Mouse (Mus musculus) heart, adult 18-20 months (tissue): ENCODE data around the gene Snap91. TPM values are rescaled to one million over a fixed set of nuclear protein-coding genes. Genes with fewer than 3 reads are reported as not detected.

Source experiments
- DNase-seq, 2 experiments: peaks; one replicate each; pipeline ENCODE4 v3.0.0; 2021 to 2022; ENCODE audit warnings: mixed read lengths in 1 of 2
- long read RNA-seq, 2 experiments: library from polyadenylated mRNA; stranded (forward); transcript quantifications; one replicate each; pipeline ENCODE4 v2.0.0; 2021
- total RNA-seq, 2 experiments: library from RNA; stranded (reverse); gene quantifications; 2 replicates each; pipeline ENCODE4 v1.2.3; 2021

Snap91 gene
- 1 to 10 TPM; 4.8 to 7.0 TPM for total RNA-seq
- long read RNA-seq, experiment 1, partial matches to known transcripts: 2 of 5 reads
- long read RNA-seq, experiment 1, other reads (novel, unspliced or antisense): 3 of 5 reads
- long read RNA-seq, experiment 2, partial matches to known transcripts: 1 of 3 reads
- long read RNA-seq, experiment 2, other reads (novel, unspliced or antisense): 2 of 3 reads

DNA sequence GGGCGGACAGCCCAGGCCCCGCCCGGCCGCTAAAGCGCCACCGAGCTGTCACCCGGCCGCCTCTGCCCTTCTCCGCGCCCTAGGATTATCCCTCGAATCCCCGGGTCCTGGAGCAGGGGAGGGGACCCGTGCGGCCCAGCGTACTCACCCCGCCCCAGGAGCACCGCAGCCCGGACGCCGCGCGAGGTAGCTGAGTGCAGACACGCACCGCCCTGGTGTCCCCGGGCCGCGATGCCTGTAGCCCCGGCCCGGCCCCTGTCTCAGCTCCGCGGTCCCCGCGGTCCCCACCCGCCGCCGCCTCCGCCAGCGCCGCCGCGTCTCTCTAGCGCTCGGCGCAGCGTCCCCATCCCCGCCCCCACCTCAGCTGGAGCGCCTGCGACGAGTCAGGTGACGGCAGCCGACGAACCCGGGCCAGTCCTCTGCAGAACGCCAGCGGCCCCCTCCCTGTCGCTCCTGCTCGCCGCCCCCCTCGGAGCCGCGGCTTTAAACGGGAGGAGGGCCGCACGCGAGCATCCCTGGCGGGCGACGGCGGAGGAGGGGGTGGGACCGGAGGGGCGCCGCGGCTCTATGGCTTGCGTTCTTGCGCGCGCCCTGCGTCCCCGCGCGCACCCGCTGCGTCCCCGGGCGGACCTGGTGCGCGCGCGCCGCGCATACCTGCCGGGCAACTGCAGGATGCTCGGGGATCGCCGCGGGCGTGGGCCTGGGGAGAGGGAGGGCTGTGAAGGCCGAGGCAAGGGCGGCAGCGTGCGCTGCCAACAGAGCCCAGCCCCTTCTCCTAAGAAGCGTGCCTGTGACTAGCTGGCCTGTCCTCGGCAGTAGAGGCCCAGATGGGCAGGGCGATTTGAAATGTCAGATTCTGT lies at the start of gene Snap91:
Gene Snap91 (minus strand): TSS at position 542 of the 860 bp plus-strand sequence.
- peak; percentile 20 to 22 for DNase-seq

DNA sequence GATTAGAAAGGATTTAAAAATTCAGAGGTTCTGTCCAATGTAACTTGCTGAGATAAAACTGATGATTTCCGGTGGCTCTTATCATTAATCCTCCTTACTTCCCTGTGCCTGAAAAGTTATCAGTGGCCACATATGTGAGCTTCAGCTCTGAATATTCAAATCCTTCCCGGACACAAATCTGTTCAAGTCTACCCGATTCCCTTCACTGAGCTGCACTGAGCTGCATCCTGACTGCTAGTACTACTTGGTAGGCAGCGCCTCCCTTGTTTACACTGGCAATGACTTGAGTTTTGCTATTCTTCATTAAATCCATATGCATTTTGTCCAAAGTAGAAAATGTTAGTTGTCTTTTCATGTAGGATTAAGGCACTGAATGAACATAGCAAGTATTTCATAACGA lies 46.1 kb upstream of the Snap91 start:
- no peak for DNase-seq

DNA sequence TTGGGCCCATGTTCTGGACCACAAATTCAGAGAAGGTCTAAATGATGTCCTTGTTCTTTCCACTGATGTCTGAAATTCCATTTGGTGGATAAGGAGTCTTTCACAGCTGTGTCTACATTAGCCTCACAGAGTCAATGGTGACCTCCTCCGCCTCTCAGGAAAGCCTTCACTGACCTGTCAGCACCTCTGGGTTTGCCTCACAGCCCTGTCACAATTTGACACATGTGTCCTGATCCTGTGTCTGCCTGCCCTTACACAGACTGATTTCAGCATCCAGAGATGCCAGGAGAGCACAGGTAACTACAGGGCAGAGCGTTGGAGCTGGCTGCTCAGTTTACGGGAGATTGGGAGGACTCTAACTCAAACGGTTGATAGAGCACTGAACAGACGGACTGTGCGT lies 45.2 kb upstream of the Snap91 start:
- no peak for DNase-seq

DNA sequence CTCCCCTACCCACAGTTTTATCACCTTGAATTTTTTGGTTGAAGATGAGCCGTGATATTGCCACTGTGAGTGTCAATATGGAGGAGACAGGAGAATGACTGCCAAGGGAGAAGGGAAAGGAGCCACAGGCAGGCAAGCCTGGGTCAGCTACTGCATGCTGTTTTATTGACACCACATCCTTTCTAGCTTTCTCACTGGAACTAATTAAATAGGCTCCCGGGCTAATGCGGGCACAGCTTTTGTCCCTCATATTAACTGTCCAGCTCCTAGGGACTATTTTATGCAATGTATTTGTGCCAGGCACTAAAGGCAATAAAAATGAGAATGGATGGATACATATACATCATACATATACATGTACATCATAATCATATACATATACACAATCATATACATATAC lies 42.0 kb upstream of the Snap91 start:
- no peak for DNase-seq

DNA sequence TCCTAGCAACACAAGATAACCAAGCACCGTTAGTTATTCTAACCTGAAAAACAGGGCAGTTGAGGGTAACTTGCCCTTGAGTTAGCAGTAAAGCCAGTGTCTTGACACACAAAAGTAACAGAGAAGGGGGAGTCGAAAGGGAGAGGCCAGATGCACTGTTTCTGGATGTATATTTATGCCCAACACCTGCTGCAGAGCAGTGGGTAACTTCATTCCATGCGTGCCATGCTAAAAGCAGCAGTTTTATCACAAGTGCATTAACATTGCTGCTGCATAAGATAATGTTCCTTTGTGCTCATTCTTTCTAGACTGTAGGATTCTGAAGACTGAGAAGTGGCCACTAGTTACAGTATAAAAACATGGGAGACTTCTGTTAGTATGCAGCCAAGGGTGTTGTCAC lies 36.1 kb upstream of the Snap91 start:
- DNase-seq: no peak

DNA sequence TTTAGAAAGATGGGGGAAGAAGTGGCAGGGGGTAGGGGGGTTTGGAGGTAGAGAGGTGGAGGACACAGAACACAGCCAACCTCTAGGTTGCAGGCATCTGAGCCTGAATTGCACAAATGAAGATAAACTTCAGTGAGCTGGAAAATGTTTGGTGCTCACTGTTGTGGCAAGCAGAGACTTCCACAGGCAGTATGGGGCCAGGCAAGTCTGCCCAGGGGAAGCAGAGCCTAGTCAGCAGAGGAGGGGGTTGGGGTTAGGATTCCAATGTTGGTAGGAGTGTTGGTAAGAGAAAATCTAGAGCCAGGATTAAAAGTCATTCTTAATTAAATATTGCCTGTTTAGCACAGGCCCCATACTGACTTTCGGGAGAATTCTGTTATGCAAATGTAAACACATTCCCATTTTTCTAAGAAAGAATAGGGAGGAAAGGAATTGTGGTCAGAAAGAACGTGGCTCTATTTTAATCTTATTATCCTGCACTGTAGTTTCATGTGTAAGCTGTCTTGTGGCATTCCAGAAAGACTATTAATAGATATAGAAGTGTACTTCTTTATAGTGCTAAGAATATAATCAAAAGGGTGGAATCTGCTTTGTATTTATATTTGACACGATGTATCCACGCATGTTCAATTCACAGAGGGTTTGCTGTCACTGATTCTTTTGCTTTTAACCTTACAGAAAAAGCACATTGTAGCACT lies 19.2 kb upstream of the Snap91 start:
- DNase-seq: no peak

DNA sequence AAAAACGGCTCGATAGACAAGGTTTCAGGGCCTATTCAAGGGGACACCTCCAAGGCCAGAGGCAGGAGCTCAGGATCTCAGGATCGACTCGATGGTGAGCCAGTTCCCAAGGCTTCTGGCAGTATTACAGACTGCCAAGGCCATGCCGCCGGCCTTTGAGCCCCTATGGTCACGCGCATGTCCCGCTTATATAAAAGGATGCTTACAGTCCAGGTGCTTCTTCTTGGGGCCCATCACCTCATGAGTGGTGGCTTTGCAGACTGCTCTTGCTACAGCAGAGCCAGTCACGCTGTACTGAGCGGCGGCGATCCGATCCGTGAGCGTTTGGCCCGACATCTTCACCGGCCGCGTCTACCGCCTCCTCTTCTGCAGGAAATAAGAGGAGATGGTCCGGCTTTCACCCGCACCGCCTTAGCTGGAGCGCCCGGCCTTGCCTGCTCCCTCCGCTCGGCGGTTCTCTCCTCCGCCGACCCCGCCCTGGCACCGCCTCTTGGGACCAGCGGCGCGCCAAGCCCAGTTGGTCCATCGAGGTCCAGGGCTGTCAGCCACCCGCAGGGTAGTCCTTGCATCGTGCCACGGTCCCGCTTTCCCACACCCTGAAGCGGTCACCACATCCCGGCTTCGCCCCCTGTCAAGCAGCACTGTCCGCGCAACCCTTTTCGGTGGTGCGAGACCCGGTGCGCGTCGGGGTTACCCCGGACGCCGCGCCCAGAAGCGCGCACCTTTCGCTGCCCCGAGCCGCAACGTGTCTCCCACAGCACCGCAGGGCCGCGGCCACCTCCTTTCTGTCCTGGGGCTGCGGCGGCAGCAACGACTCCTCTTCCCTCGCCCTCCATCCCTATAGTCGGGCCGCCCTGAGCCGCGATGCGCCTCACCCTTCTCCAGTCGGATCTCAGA lies 990 bp downstream of the Snap91 start:
- peak in 1 of 2 experiments; percentile 3 for DNase-seq

DNA sequence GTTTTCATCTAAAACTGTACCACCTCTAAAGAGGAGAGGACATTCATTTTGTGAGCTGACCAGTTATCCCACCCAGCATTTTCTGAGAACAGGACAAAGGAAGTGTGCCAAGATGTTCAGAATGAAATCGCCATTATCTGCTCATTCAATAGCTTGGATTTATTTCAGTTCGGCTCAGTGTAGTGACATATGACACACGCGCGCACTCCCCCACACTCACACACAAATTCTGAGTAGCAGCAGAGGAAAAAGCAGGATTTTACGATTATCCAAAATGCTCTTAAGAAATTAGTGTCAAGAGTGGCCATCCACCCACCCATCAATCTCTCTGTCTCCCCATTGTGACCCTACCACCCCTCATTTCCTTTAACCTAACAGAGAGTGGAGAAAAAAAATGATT lies 1.7 kb downstream of the Snap91 start:
- no peak for DNase-seq

DNA sequence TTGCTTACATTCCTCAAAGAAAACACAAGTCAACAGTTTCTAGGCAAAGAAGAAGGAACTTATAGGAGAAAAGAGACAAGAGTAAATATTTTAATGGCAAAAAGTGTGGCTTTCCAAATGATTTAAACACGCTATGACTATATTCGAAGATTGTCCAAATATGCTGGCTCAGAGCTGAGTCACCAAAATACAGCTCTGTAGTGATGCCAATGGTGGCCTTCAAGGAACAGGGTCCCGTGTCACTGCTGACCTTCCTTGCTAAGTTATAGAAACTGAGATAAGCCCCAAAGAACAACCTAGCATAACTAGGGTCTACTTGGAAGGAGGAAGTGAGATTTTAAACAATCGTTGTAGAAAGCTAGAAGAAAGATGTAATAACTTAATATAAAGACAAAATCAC lies 6.8 kb downstream of the Snap91 start:
- no peak for DNase-seq

DNA sequence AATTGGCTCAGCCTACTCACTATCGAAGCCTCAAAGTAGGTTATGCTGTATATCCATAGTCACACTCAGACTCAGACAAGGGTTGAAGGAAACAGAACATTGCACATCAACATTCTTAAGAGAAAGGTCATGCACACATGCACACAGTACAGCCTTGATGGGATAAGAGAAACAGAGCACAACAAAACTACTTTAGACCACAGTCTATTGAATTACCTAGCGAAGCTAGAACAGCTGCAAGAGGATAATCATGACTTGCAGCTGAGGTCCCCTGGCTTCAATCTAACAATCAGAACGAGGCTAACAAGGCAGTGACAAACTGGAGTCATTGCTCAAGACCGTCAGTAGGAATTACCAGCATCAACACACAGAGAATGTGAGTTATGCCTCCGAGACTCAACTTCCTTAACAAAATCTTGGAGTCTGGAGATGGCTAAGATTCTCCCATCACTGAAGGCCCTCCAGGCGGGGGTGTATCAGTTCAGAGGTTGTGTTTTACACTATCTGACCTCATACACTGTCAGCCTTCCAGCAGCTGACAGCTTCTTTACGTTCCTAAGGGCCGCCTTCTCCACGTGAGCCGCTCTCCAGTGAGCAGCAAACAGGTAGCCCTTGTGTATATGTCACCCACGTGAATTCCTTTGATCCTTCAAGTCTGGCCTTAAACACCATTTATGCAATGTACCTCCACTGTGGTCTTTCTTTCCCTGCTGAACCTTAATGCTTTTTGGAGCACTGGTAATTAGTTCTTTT lies 10.7 kb downstream of the Snap91 start:
- DNase-seq: no peak

DNA sequence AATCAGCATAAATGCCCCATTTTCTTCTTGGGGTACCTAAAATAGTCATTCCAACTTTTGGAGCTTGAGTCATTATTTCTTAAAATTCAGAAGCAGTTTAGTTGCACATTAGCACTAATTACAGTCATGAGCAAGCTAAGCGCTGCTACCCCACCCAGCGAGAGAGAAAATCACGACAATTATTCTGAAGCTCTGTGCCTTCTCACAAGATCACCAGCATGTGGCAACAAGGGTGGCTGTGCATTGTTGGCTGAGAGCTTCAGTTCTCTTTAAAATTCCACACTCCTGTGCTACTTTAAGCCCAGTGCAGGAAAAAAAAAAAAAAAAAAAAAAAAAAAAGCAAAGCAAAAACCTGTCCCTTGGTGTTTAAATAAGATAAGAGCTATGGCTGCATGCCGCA lies 22.4 kb downstream of the Snap91 start:
- DNase-seq: no peak

DNA sequence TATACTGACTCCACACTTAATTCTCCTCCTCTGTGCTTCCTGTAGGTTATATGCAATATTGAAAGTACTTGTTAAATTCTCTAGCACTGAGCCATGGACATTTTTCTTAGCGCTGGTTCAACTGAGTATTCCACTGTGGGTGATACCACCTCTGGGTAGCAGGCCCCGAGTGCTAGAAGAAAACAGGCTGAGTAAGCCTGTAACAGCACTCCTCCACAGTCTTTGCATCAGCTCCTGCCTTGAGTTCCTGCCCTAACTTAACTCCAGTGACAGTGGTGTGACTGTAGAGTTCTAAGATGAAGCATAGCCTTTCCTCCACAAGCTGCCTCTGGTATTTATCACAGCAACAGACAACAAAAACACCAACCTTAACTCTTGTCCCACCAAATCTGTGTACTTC lies 22.8 kb downstream of the Snap91 start:
- no peak for DNase-seq

DNA sequence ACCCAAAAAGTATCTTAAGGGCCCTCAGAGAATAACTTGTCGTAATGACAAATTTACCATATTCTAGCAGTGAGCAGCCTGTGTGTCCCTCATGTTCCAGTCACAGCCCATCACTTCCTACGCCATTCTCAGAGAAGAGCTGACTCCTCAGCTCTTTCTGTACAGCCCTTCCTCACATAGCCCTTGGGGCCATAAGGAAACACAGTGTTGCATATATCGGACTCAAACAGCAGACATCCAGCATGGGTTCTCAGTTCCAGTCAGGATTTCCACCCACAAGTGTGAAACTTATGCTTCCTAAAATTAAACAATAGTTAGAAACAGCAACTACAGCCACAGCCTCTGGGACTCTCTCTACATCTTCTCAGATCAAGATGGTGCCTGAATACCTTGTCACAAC lies 27.6 kb downstream of the Snap91 start:
- DNase-seq: no peak

DNA sequence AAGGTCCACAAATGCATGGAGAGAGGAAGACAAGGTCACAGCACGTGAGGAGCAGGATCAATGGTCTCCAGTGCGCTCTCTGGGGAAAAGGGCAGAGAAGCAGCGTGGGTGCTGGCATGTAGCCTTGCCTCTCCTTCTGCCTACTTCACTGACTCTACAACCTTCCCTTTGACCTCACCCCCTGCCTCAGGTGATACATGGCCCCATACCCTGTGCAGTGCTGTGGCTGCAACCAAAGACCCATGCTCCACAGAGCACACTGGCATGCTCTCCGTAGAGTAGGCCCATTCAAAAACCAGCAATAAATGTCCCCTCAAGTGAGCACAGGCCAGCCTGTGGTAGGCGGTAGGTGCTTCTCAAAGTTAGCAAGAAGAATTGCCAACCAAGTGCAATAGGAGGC lies 28.8 kb downstream of the Snap91 start:
- DNase-seq: no peak

DNA sequence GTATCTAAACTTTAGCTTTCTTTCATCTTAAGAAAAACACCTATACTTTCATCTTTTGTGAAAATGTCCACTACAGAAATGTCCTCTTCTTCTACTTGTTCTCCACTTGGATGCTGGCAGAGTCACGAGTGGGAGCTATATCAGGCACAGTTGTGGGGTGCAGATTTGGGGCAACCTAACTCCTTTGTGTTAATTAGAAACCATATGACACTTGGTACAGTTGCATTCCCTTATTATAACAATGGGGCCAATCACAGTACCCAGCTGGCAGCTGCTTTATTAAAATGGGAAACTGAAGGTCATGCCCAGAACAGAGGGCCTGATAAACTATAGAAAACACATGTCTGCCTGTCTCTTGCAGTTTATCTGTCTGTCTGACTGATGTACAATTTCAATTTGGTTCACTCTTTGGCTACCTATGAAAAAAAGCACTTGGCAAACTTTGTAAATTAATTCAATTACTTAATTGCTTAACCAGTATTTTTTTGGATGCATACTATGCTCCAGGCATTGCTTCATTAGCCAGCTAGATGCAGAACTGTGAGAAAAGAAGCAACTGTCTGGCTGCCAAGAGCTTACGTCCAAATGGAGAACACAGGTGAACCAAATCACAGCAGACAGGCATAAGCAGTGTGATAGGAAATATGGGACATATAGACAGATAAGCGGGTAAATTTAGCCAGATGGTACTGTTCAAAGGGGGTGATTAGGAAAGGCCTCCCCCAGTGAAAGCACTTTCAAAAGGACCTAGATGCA lies 29.8 kb downstream of the Snap91 start:
- no peak for DNase-seq

DNA sequence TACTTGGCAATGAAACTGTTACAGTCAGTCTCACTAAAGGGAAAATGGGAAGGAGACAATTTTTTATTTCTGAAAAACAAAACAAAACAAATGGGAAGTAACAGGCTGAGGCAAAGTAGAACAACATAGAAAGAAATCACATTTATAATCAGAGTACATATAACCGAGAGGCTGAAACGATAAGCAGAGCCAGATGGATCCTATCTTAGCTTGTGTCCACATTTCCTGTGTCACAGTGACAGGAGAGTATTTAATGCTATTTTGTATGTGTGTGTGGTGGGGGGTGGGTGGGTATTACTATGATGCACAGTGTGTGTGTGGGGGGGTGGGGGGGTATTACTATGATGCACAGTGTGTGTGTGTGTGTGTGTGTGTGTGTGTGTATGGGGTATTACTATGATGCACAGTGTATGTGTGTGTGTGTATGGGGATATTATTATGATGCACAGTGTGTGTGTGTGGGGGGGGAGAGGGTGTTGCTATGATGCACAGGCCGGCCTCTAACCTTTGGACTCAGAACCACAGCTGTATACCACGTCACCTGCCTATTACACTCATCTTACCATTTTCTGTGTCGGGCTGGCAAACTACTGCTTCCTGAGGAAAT lies 36.6 kb downstream of the Snap91 start:
- DNase-seq: no peak

DNA sequence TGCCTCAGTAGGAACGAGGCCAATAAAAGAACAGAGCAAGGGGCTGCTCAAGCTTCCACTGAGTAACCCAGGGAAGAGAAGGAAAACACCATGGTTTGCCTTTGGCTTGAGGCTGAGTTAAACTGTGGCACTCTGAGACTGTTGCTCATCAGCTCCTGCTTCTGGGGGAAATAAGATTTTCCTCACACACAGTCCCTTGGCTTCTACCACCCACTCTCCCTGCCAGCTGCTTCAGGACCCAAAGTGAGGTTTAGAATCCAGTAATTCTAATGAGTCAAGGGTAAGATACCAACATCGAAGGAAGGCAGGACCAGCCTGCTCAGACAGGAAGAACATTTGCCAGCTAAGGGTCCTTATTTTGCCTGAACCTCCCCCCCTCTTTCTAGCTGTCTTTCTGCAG lies 50.7 kb downstream of the Snap91 start:
- no peak for DNase-seq

DNA sequence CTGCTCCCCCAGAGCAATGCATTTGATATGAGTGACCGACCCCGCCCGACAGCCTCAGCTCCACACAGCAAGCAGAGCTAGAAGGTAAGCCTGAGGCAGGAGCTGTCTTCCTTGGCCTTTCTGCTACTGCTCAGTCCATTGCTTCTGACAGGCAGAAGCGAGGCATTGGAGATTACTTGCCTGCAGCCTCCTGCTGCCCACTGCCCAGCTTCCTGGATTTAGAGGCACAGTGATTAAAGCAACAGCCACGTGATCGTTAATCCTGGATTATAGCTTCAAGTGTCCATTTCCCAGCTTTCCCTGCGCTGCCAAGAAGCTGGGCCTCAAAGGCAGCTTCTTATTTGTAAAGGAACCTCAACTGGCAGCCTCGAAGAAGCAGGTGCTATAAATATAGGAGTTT lies 51.4 kb downstream of the Snap91 start:
- DNase-seq: no peak

DNA sequence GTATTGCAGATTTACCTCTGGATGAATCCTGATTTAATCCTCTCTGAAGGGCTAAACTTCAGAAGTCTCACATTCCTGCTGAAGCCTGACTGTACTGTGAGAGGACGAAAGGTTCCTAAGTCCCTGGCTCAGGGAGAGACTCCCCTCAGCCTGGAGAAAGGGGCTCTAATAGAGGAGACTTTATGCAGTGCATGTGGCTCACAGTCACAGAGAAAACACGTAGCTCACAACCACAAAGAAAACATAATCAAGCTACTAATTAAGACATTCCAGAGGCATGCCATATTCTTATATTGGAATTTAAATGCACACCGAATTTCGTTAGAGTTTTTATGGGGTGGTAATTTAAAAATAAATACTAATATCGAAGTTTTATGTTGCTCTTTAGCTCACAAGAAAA lies 61.1 kb downstream of the Snap91 start:
- DNase-seq: no peak

DNA sequence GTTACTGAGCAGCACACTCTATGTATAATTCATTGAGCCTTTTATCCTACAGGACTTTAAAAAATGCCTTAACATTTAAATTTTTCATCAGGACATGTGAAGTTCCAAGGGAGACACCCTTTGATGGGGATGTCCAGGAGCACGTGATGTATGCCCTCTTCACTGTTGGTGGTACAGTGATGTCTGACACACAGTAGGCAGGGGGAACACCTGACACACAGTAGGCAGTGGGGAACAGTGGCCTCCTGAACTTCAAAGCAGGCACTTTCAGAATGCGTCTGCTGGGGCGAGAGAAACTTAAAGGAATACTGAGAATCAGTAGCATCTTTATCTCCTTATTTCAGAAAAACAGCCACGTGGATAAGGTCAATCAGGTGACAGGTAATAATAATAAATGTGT lies 62.8 kb downstream of the Snap91 start:
- no peak for DNase-seq
